Mouse (Mus musculus) kidney, adult 8-10 months (tissue): ENCODE measurements at regions not wholly inside any gene's neighbourhood (a gene's known extent, or its start where the extent isn't known, plus 50 kb on each side); places are given as distances from the start of the nearest gene placed in this dataset.

Source experiments
- DNase-seq, 2 experiments: peaks; one replicate each; pipeline ENCODE4 v3.0.0; 2022

- peak; percentile 8 to 30 for DNase-seq
Measured at GRCm38 (mm10) chrX:24169992-24170391, 211.3 kb upstream of the Gm4985 start.

- DNase-seq: peak in 1 of 2 experiments; percentile 9
Measured at GRCm38 (mm10) chrX:24161654-24162053, 202.9 kb upstream of the Gm4985 start.

- peak in 1 of 2 experiments; percentile 13 for DNase-seq
Measured at GRCm38 (mm10) chrX:24153277-24153873, 194.6 kb upstream of the Gm4985 start.
